Mouse (Mus musculus): ENCODE results near the gene Uap1l1. TPM values are rescaled to one million over a fixed set of nuclear protein-coding genes. Genes with fewer than 3 reads are reported as not detected.
A peak's percentile ranks its signal among the peaks of the same experiment; 100 is the strongest.

The Uap1l1 gene
- polyA plus RNA-seq, 1 experiment from 2014 or later: 13.5 TPM

GRCm38 (mm10) chr2:25395721-25396596, 30.5 kb upstream of the Uap1l1 start, which contains the start of gene Entpd2:
TSS of gene Entpd2 (plus strand) at chr2:25395874.
- Histone ChIP-seq H3K4me3 (peak within 1 kb of the TSS; percentile 48), H3K27ac (no peak within 1 kb of the TSS), H3K4me2 (peak within 1 kb of the TSS; percentile 70), H3K4me1 (peaks cover 17% of the 10 kb centered on the region), H3K36me3 (no peaks in the 10 kb centered on the region), H3K27me3 (replicated peaks) (peaks cover 96% of the 10 kb centered on the region), H3K9me3 (replicated peaks) (no peaks in the 10 kb centered on the region), H3K9ac (peak within 1 kb of the TSS; percentile 14; the same call in 1 of the 2 replicates)
- peak; percentile 30; the same call in 1 of the 2 replicates for ATAC-seq
- WGBS (ENCODE audit: insufficient replicate concordance): 3% methylated on average over 57 of the region's 57 CpGs

DNA sequence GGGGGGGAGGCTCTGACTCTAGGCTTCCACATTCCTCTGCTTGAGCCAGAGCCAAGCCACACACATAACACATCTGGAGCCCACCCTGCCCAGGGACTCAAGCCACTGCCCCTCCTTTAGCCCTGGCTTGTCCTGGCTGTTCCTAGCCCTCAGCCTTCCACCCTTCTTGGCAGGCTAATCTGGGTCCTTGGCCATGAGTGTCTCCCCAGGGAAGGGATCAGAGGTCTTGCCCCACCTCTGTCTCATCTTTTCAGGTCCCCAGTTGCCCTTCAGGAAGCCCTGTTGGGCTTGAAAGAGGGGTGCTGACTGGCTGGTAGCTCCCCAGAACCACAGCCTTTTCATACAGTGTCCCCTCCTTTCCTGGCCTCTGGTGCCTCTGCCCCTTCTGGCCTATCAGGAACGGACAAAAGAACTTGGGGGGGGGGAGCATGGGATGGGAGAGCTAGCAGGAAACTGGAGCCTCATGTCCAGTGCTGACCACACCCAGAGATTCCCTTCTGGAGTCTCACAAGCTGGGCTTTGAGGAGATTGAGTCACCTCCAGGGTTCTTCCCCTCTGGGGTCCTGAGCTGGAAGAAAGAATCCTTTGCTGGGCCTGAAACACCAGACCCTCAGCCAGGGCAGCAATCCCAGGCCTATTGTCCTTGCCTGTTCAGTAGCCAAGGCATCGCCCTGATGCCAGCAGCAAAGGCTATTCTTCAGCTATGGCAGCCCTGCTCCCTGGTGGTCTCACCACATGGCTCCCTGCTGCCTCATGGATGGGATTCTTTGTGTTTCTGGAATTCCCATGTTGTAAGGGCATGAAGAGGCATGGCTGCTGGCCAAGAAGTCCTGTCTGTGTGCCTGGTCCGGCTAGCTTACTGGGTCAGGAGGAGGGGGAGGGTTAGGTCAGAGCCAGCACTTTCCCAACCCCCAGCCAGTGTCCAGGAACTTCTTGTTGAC, 29.1 kb upstream of the Uap1l1 start:
- H3K27me3 ChIP-seq (replicated peaks): peaks cover 82% of the 10 kb centered on the region
- no peak overlapping the region for H3K9ac ChIP-seq
- no peak for ATAC-seq
- H3K4me1 ChIP-seq: peaks cover 10% of the 10 kb centered on the region
- 44% methylated on average over 3 of the region's 3 CpGs for WGBS (ENCODE audit: insufficient replicate concordance)
- no peak overlapping the region for H3K27ac ChIP-seq
- no peaks in the 10 kb centered on the region for H3K36me3 ChIP-seq
- H3K4me3 ChIP-seq: no peak overlapping the region
- no peaks in the 10 kb centered on the region for H3K9me3 ChIP-seq (replicated peaks)
- H3K4me2 ChIP-seq: no peak overlapping the region

DNA sequence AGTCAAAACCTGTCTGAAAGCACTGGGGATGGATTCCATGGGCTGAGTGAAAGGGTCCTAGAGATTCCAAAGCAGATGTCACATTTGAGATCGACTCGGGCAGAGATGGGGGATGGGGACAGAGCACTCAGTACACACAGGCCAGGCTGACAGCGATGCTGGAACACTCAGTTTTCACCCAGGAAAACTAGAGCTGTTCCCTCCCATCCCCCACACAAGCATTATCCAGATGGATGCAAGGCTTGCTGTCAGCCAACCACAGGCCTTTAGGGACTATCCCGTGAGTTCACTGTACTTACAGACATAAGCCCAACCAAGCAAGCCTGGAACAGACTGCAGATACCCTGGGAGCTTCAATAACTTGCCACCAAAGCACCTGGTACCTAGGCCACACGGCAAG, 25.8 kb upstream of the Uap1l1 start:
- WGBS (ENCODE audit: insufficient replicate concordance): 55% methylated on average over 5 of the region's 5 CpGs
- no peak overlapping the region for H3K27ac ChIP-seq
- no peak overlapping the region for H3K9ac ChIP-seq
- H3K4me1 ChIP-seq: peaks cover 9% of the 10 kb centered on the region
- no peak overlapping the region for H3K4me2 ChIP-seq
- peaks cover 53% of the 10 kb centered on the region for H3K27me3 ChIP-seq (replicated peaks)
- no peak overlapping the region for H3K4me3 ChIP-seq
- no peaks in the 10 kb centered on the region for H3K9me3 ChIP-seq (replicated peaks)
- no peak for ATAC-seq
- no peaks in the 10 kb centered on the region for H3K36me3 ChIP-seq

- H3K9ac ChIP-seq: no peak overlapping the region
- H3K4me3 ChIP-seq: no peak overlapping the region
- no peaks in the 10 kb centered on the region for H3K36me3 ChIP-seq
- H3K4me1 ChIP-seq: peaks cover 2% of the 10 kb centered on the region; the same call in 1 of the 2 replicates
- H3K27me3 ChIP-seq (replicated peaks): peaks cover 17% of the 10 kb centered on the region; the same call in 1 of the 2 replicates
- H3K9me3 ChIP-seq (replicated peaks): no peaks in the 10 kb centered on the region
- no peak overlapping the region for H3K4me2 ChIP-seq
- 47% methylated on average over 5 of the region's 5 CpGs for WGBS (ENCODE audit: insufficient replicate concordance)
- no peak for ATAC-seq
- no peak overlapping the region for H3K27ac ChIP-seq
Observed at GRCm38 (mm10) chr2:25384492-25384891, 19.0 kb upstream of the Uap1l1 start.

- Histone ChIP-seq H3K36me3 (peaks cover 47% of the 10 kb centered on the region), H3K9me3 (replicated peaks) (no peaks in the 10 kb centered on the region), H3K4me1 (peaks cover 48% of the 10 kb centered on the region), H3K9ac (no peak overlapping the region), H3K4me3 (no peak overlapping the region), H3K27ac (no peak overlapping the region; the same call in 1 of the 2 replicates), H3K4me2 (no peak overlapping the region), H3K27me3 (replicated peaks) (no peaks in the 10 kb centered on the region; the same call in 1 of the 2 replicates)
- no peak for ATAC-seq
- WGBS (ENCODE audit: insufficient replicate concordance): 59% methylated on average over 4 of the region's 4 CpGs
Observed at GRCm38 (mm10) chr2:25376589-25376988, 11.1 kb upstream of the Uap1l1 start.

DNA sequence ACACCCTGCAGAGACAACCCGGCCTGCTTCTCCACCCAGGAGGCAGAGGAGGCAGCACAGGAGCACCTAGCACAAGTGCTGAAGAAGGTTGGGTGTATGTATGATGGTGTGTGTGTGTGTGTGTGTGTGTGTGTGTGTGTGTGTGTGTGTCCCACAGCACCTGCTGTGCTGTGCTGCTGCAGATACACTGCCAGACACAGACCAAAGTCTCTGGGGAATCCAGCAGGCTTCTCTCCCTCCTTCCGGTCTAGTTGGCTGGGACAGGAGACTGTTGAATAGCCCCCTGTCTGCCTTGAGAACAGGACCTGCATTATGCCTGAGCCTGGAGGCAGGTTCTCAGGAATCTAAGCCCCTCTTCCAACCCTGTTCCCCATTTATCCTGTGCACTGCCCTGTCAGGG, 7.9 kb upstream of the Uap1l1 start:
- peak overlapping the region; percentile 91 for H3K27ac ChIP-seq
- 66% methylated on average over 2 of the region's 2 CpGs for WGBS (ENCODE audit: insufficient replicate concordance)
- peaks cover 74% of the 10 kb centered on the region for H3K4me1 ChIP-seq
- peak overlapping the region; percentile 81 for H3K4me3 ChIP-seq
- H3K4me2 ChIP-seq: peak overlapping the region; percentile 96
- peak overlapping the region; percentile 87 for H3K9ac ChIP-seq
- H3K27me3 ChIP-seq (replicated peaks): no peaks in the 10 kb centered on the region
- no peak for ATAC-seq
- H3K9me3 ChIP-seq (replicated peaks): no peaks in the 10 kb centered on the region
- peaks cover 42% of the 10 kb centered on the region for H3K36me3 ChIP-seq

- Histone ChIP-seq H3K27me3 (replicated peaks) (peaks cover 5% of the 10 kb centered on the region; the same call in 1 of the 2 replicates), H3K36me3 (peaks cover 36% of the 10 kb centered on the region), H3K9ac (peak overlapping the region; percentile 87), H3K9me3 (replicated peaks) (no peaks in the 10 kb centered on the region), H3K4me3 (peak overlapping the region; percentile 81), H3K27ac (peak overlapping the region; percentile 91), H3K4me2 (peak overlapping the region; percentile 96), H3K4me1 (peaks cover 74% of the 10 kb centered on the region)
- peak; percentile 57 for ATAC-seq
- WGBS (ENCODE audit: insufficient replicate concordance): 2% methylated on average over 42 of the region's 42 CpGs
Observed at GRCm38 (mm10) chr2:25372644-25373391, 7.3 kb upstream of the Uap1l1 start.

DNA sequence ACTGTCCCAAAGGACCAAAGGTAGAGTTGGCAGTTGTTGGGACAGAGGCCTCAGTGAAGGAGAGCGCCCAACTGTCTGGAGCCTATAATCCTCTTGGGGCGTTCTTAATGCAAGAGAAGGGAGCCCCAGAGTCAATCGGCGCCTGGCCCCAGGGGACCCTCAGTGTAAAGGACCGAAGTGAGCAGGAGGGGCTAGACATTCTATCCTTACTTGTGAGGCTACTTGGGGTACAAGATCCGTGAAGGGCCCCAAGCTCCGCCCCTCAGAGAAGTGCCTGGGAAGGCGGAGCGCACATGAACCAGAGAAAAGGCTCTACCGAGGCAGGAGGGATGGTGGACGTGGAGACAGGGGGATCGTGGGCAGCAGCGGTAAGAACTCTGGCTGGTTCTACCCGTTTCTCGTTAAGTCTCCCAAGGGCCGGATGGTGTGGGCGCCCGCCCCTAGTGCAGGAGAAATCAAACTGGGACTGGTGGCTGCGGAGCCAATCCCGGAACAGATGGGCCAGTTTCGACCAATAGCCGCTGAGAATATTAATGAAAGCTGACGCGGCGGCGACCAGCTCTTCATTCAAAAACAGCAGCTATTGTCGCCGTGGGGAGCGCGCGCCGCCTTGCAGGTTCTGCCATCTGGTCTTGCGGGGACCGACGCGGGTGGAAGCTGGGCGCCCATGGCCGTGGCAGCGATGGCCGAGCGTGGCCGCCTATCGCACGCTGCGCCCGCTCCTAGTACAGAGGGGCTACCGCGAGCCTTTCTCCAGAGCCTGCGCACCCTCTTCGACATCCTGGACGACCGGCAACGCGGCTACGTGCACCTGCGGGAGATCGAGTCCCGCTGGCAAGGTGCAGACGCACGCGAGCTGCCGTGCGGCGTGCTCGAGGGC, 6.5 kb upstream of the Uap1l1 start, which contains the start of gene Sapcd2:
TSS of gene Sapcd2 (plus strand) at position 558 of the 880 bp plus-strand sequence.
- 3% methylated on average over 65 of the region's 65 CpGs for WGBS (ENCODE audit: insufficient replicate concordance)
- H3K27me3 ChIP-seq (replicated peaks): peaks cover 5% of the 10 kb centered on the region; the same call in 1 of the 2 replicates
- ATAC-seq: peak; percentile 87
- peak within 1 kb of the TSS; percentile 91 for H3K27ac ChIP-seq
- peak within 1 kb of the TSS; percentile 96 for H3K4me2 ChIP-seq
- no peaks in the 10 kb centered on the region for H3K9me3 ChIP-seq (replicated peaks)
- peaks cover 74% of the 10 kb centered on the region for H3K4me1 ChIP-seq
- H3K4me3 ChIP-seq: peak within 1 kb of the TSS; percentile 81
- H3K9ac ChIP-seq: peak within 1 kb of the TSS; percentile 87
- peaks cover 28% of the 10 kb centered on the region for H3K36me3 ChIP-seq

DNA sequence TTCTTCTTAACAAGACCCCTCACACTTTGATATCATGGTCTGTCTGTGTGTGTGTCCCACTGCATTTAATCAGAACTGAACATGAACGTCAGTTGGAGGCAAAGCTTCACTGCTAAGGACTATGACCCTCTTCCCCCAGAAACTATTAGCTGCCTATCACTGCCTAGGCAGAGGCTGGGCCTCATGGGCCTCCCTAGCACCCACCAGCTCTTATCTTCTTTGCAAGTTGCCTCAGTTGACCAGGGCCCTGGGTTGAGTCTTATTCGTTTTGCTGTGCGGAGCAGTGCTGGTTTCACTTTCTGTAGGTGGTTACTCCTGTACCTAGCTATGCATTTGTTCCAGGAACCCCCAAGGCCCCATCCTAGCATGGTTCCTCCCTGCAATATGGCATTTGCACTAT, 4.5 kb upstream of the Uap1l1 start:
- WGBS (ENCODE audit: insufficient replicate concordance): 28% methylated on average over 3 of the region's 3 CpGs
- H3K9ac ChIP-seq: peak overlapping the region; percentile 53
- H3K27me3 ChIP-seq (replicated peaks): peaks cover 21% of the 10 kb centered on the region
- peaks cover 67% of the 10 kb centered on the region for H3K4me1 ChIP-seq
- peak overlapping the region; percentile 96 for H3K4me2 ChIP-seq
- H3K36me3 ChIP-seq: peaks cover 7% of the 10 kb centered on the region
- peak overlapping the region; percentile 22 for H3K4me3 ChIP-seq
- H3K27ac ChIP-seq: peak overlapping the region; percentile 91
- H3K9me3 ChIP-seq (replicated peaks): no peaks in the 10 kb centered on the region
- peak; percentile 65 for ATAC-seq

GRCm38 (mm10) chr2:25364761-25365090, 756 bp downstream of the Uap1l1 start:
- H3K36me3 ChIP-seq: peaks cover 15% of the 10 kb centered on the region
- H3K9me3 ChIP-seq (replicated peaks): no peaks in the 10 kb centered on the region
- peaks cover 40% of the 10 kb centered on the region for H3K27me3 ChIP-seq (replicated peaks)
- no peak for ATAC-seq
- peak overlapping the region; percentile 66 for H3K4me3 ChIP-seq
- peak overlapping the region; percentile 97 for H3K4me2 ChIP-seq
- 26% methylated on average over 9 of the region's 9 CpGs for WGBS (ENCODE audit: insufficient replicate concordance)
- peaks cover 36% of the 10 kb centered on the region for H3K4me1 ChIP-seq
- H3K9ac ChIP-seq: peak overlapping the region; percentile 73
- H3K27ac ChIP-seq: no peak overlapping the region

Measured in liver, embryonic 12.5 days (tissue).